Mouse (Mus musculus) embryonic facial prominence, embryonic 12.5 days (tissue): ENCODE results near the gene Herc1. TPM values are rescaled to one million over a fixed set of nuclear protein-coding genes. Genes with fewer than 3 reads are reported as not detected.
A peak's percentile ranks its signal among the peaks of the same experiment; 100 is the strongest.

Experiments used
- ATAC-seq: fragments of 200-750 bp; cut with Nextera tagmentation; 2 replicates; pipeline ENCODE4 v1.8.0; 2017; ENCODE audit not compliant: insufficient number of reproducible peaks, insufficient read depth, low FRiP score, low TSS enrichment
- H3K27ac ChIP-seq: fragments of 300-500 bp; sonication (generic); 2 replicates; pipeline ENCODE4 v1.5.1; 2016; ENCODE audit warnings: mild to moderate bottlenecking
- H3K27me3 ChIP-seq: fragments of 300-500 bp; sonication (generic); 2 replicates; pipeline ENCODE4 v1.6.1; 2016; ENCODE audit warnings: mild to moderate bottlenecking, moderate library complexity
- H3K36me3 ChIP-seq: fragments of 300-500 bp; sonication (generic); 2 replicates; pipeline ENCODE4 v1.6.1; 2016; ENCODE audit warnings: mild to moderate bottlenecking
- H3K4me1 ChIP-seq: fragments of 300-500 bp; sonication (generic); 2 replicates; pipeline ENCODE4 v1.6.1; 2016
- H3K4me2 ChIP-seq: fragments of 300-500 bp; sonication (generic); replicated peaks from 2 replicates; pipeline ENCODE4 v1.6.1; 2016; ENCODE audit warnings: mild to moderate bottlenecking, moderate library complexity
- H3K4me3 ChIP-seq: fragments of 300-500 bp; sonication (generic); 2 replicates; pipeline ENCODE4 v1.5.1; 2016; ENCODE audit warnings: mild to moderate bottlenecking
- H3K9ac ChIP-seq: fragments of 300-500 bp; sonication (generic); 2 replicates; pipeline ENCODE4 v1.6.1; 2016; ENCODE audit warnings: mild to moderate bottlenecking, moderate library complexity
- H3K9me3 ChIP-seq: fragments of 300-500 bp; sonication (generic); 2 replicates; pipeline ENCODE4 v1.6.1; 2016; ENCODE audit warnings: mild to moderate bottlenecking, moderate library complexity
- WGBS: fragments of 180-500 bp; shearing (Covaris S2); methylation state at CpG from one replicate; pipeline ENCODE4 v1.1.7; 2016; 5-methylcytosine and 5-hydroxymethylcytosine counted together
- polyA plus RNA-seq: library from polyadenylated mRNA; unstranded; fragments of >200 nt; fragmentation: Nextera tagmentation; extraction: Ambion mirVana; gene quantifications from 2 replicates; pipeline ENCODE4 v1.2.1, GENCODE M21; 2016

Herc1 gene
- polyA plus RNA-seq, 1 experiment from 2014 or later = 28.9 TPM

DNA sequence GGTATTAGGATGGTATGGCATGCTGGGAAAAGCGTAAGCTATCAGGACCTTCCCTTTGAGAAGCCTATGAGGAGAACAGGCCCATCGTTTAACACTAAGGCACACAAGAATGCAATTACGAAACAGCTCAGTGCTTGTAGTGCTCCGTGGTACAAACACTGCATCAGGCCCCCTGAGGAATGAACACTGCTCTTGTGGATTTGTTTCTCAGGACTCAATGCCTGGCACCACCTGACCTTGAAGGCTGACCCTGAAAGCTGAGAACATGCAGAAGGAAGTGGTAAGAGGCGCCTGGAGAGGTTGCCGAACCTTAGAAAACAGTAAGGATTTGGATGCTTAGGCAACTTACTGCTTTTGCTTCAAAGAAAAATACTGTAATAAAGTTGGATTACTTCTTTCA, 20.8 kb upstream of the Herc1 start:
- no peaks in the 10 kb centered on the region for H3K27me3 ChIP-seq
- H3K4me3 ChIP-seq = no peak overlapping the region
- H3K4me2 ChIP-seq = no peak overlapping the region
- 17% methylated on average over 6 of the region's 6 CpGs for WGBS
- peaks cover 6% of the 10 kb centered on the region; the same call in 1 of the 2 replicates for H3K4me1 ChIP-seq
- H3K9ac ChIP-seq = no peak overlapping the region
- no peak overlapping the region for H3K27ac ChIP-seq
- ATAC-seq = no peak
- no peaks in the 10 kb centered on the region for H3K36me3 ChIP-seq
- no peaks in the 10 kb centered on the region for H3K9me3 ChIP-seq

DNA sequence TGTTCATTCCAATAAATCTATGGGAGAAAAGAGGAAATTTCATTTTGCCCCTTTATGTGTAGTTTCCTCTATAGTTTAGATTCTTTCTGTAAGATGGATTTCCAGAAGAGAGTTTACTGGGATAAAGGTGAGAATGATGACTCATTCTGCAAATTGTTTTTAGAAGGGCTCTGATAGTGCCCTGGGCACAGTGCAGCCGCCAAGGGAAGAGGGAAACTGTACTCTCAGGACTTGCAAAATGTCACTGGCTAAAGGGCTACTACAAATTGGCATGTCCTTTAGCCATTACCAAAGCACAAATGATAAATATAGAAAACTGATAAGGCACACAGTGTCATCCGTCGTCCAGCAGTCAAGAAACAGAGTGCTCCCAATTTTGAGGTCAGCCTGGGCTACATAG, 19.8 kb upstream of the Herc1 start:
- no peak overlapping the region for H3K27ac ChIP-seq
- H3K4me1 ChIP-seq = peaks cover 6% of the 10 kb centered on the region; the same call in 1 of the 2 replicates
- no peak overlapping the region for H3K4me2 ChIP-seq
- no peaks in the 10 kb centered on the region for H3K36me3 ChIP-seq
- WGBS = 75% methylated on average over 3 of the region's 3 CpGs
- no peak overlapping the region for H3K4me3 ChIP-seq
- no peaks in the 10 kb centered on the region for H3K27me3 ChIP-seq
- H3K9ac ChIP-seq = no peak overlapping the region
- no peaks in the 10 kb centered on the region for H3K9me3 ChIP-seq
- ATAC-seq = no peak

DNA sequence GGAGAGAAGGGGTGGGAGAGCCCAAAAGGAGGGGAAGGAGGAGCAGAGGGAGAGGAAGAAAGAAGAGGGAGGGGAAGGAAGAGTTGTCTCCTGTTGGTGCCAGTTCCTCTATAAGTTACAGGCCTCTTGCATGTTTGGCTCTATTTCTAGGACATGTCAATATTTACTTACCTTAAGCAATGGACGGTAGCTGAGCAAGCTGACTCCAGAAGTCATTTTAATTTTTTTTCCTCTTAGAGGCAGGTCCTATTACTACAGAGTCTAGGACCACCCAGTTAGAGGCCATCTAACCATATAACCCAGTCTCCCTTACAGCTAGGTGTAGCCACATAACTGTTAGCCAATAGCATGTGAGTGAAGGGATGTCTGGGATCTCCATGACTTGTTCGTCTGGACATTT, 18.7 kb upstream of the Herc1 start:
- ATAC-seq = no peak
- peaks cover 6% of the 10 kb centered on the region; the same call in 1 of the 2 replicates for H3K4me1 ChIP-seq
- no peak overlapping the region for H3K9ac ChIP-seq
- H3K27me3 ChIP-seq = no peaks in the 10 kb centered on the region
- H3K4me2 ChIP-seq = no peak overlapping the region
- no peak overlapping the region for H3K4me3 ChIP-seq
- no peak overlapping the region for H3K27ac ChIP-seq
- 82% methylated on average over 2 of the region's 2 CpGs for WGBS
- H3K9me3 ChIP-seq = no peaks in the 10 kb centered on the region
- no peaks in the 10 kb centered on the region for H3K36me3 ChIP-seq

DNA sequence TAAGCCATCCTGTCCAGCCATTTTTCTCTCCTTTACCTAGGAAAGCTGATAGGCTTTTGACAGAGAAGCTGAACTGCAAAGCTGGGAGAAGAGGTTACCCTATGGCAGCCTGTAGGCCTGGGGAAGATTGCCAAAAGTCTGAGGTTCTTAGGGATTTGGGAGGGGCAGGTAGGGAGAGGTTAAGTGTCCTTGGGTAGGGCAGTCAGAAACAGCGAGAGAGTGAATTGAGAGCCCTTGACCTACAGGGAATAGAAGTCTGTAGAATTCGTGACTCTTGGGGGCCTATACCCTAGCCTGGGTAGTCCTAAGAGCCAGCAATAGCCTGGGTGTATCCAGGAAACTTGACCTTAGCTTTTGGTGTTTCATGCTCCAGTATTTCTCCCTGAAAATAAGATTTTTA, 17.9 kb upstream of the Herc1 start:
- no peaks in the 10 kb centered on the region for H3K9me3 ChIP-seq
- no peak overlapping the region for H3K9ac ChIP-seq
- H3K4me1 ChIP-seq = peaks cover 6% of the 10 kb centered on the region; the same call in 1 of the 2 replicates
- no peak overlapping the region for H3K27ac ChIP-seq
- no peak overlapping the region for H3K4me2 ChIP-seq
- no peaks in the 10 kb centered on the region for H3K36me3 ChIP-seq
- H3K27me3 ChIP-seq = no peaks in the 10 kb centered on the region
- no peak for ATAC-seq
- 77% methylated on average over 2 of the region's 2 CpGs for WGBS
- H3K4me3 ChIP-seq = no peak overlapping the region

DNA sequence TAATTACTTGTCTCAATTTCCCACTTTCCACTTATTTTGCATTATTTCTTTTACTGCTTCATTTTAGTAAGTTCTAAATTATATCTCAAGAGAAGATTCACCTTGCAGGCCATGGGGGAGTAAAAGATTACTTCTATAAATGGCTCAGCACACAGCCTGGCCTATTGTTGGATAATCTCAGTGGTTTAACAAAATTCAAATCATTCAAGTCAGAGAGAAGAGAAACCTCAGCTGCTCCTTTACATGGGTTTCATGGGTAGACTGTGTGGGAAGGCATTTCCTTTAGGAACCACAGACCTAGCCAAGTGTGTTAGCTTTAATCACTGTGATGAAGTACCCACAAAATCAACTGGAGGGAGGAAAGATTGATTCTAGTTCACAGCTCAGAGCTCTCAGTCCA, 13.0 kb upstream of the Herc1 start:
- Histone ChIP-seq H3K27ac (no peak overlapping the region), H3K4me3 (no peak overlapping the region), H3K9ac (no peak overlapping the region), H3K4me1 (no peaks in the 10 kb centered on the region), H3K27me3 (no peaks in the 10 kb centered on the region), H3K36me3 (no peaks in the 10 kb centered on the region), H3K9me3 (no peaks in the 10 kb centered on the region), H3K4me2 (no peak overlapping the region)
- ATAC-seq = no peak

DNA sequence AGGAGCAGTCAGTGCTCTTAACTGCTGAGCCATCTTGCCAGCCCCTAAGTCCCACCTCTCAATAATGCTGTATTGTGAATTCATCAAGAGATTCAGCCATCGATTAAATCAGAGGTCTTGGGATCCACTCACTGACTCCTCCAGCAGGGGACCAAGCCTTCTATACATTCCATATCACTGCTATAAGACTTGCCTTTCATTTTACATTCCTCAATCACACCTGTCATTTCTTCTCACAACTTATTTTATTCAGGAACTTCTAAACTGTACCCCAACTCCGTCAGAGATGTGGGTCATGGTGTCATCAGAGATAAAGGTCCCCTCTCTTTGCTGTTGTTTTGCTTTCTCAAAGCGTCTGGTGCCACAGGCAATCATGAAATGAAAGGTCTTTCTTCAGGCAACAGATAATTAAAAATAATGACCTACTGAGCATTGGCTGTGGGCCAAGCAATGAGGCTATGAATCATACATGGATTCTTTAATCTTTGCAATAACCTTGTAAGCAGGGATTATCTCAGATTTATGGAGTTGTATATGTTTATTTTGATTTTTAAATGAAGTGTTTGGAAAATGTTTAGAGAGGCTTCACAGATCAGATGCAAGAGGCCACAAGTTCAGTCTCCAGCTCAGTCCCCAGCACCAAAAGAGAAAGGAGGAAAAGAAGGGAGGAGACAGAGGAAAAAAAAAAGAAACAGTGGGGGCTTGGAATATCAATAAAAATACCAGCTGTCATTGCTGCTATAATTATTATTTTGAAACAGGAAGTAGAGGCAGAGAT, 12.1 kb upstream of the Herc1 start:
- Histone ChIP-seq H3K36me3 (no peaks in the 10 kb centered on the region), H3K9ac (no peak overlapping the region), H3K4me1 (no peaks in the 10 kb centered on the region), H3K4me3 (no peak overlapping the region), H3K9me3 (no peaks in the 10 kb centered on the region), H3K27ac (no peak overlapping the region), H3K4me2 (no peak overlapping the region), H3K27me3 (no peaks in the 10 kb centered on the region)
- 57% methylated on average over 3 of the region's 3 CpGs for WGBS
- ATAC-seq = no peak

- no peak for ATAC-seq
- Histone ChIP-seq H3K4me3 (no peak overlapping the region), H3K27me3 (no peaks in the 10 kb centered on the region), H3K9me3 (no peaks in the 10 kb centered on the region), H3K36me3 (no peaks in the 10 kb centered on the region), H3K27ac (no peak overlapping the region), H3K4me2 (no peak overlapping the region), H3K9ac (no peak overlapping the region), H3K4me1 (no peaks in the 10 kb centered on the region)
- WGBS = 45% methylated on average over 1 of the region's 1 CpGs
Measured at GRCm38 (mm10) chr9:66339714-66340113, 10.5 kb upstream of the Herc1 start.

DNA sequence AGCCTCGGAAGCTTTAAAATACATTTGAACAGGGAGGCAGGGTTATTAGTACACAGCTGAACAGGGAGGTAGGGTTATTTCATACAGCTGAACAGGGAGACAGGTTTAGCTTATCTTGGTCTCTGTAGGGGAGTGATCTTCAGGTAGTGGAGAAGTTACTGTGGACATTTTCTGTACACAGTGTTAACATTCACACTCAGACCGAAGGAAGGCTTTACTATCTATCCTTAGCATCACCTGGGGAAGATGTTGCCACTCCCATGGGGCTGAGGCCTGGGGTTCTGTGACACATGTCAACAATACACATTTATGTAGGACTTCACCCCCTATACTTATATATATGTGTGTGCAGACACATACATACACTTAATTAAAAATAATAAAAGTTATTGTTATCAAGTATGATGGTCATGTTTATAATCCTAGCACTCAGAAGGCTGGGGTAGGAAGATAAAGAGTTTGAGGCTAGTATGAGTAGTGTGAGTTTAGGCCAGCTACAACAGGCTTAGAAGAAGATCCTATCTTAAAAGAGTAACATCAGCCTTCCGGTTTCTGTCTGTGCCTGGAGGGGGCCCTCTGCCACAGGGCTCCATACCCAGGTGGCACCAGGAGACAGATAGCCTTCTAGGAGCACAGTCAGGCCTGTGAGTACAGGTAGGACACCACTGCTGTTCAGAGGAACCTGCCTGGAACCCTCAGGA, 9.7 kb upstream of the Herc1 start:
- Histone ChIP-seq H3K4me3 (no peak overlapping the region), H3K9me3 (no peaks in the 10 kb centered on the region)
- WGBS = 75% methylated on average over 3 of the region's 3 CpGs

GRCm38 (mm10) chr9:66347405-66348035, 2.7 kb upstream of the Herc1 start:
- ATAC-seq = no peak
- H3K4me2 ChIP-seq = no peak overlapping the region
- no peak overlapping the region for H3K9ac ChIP-seq
- H3K36me3 ChIP-seq = no peaks in the 10 kb centered on the region
- H3K27ac ChIP-seq = no peak overlapping the region
- no peaks in the 10 kb centered on the region for H3K9me3 ChIP-seq
- H3K27me3 ChIP-seq = no peaks in the 10 kb centered on the region
- 85% methylated on average over 7 of the region's 7 CpGs for WGBS
- H3K4me1 ChIP-seq = peaks cover 3% of the 10 kb centered on the region; the same call in 1 of the 2 replicates
- no peak overlapping the region for H3K4me3 ChIP-seq

More for the DNA sequence above, 9.7 kb upstream of the Herc1 start:
- no peak for ATAC-seq
- no peak overlapping the region for H3K4me2 ChIP-seq
- no peak overlapping the region for H3K9ac ChIP-seq
- no peaks in the 10 kb centered on the region for H3K4me1 ChIP-seq
- no peak overlapping the region for H3K27ac ChIP-seq
- H3K27me3 ChIP-seq = no peaks in the 10 kb centered on the region
- H3K36me3 ChIP-seq = no peaks in the 10 kb centered on the region

DNA sequence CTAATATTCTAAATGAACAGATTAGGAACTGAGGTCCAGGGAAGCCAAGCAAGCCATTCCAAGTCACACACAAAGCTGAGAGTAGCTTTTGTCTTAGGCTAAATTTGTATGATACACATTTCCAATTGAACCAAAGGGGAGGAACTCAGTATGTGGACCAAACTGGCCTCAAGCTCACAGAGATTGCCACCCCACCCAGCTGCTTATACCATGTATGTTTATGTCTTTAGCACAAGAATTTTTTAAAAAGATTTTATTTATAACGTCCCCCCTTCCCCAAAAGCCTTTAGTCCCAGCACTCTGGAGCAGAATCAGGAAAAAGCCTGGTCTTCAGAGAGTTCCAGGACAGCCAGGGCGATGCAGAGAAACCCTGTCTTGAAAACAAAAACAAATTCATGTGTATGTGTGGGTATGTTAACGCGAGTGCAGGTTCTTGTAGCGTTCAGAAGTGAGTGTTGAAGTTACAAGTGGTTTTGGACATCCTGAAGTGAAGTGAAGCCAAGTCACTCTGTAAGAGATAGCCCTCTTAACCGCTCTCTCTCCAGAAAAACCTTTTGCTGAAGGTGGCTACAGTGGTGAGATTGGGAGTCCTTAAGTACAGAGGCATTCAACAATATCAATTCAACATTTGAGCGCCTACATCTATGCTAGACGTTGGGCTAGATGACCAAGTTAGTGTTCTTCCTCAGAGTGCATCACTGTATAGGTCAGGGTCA, 948 bp upstream of the Herc1 start:
- no peaks in the 10 kb centered on the region for H3K27me3 ChIP-seq
- peak overlapping the region; percentile 78 for H3K4me2 ChIP-seq
- no peaks in the 10 kb centered on the region for H3K9me3 ChIP-seq
- 42% methylated on average over 8 of the region's 8 CpGs for WGBS
- no peaks in the 10 kb centered on the region for H3K36me3 ChIP-seq
- peaks cover 3% of the 10 kb centered on the region; the same call in 1 of the 2 replicates for H3K4me1 ChIP-seq
- H3K27ac ChIP-seq = peak overlapping the region; percentile 93; the same call in 1 of the 2 replicates
- H3K9ac ChIP-seq = peak overlapping the region; percentile 89
- peak overlapping the region; percentile 98 for H3K4me3 ChIP-seq
- ATAC-seq = no peak

DNA sequence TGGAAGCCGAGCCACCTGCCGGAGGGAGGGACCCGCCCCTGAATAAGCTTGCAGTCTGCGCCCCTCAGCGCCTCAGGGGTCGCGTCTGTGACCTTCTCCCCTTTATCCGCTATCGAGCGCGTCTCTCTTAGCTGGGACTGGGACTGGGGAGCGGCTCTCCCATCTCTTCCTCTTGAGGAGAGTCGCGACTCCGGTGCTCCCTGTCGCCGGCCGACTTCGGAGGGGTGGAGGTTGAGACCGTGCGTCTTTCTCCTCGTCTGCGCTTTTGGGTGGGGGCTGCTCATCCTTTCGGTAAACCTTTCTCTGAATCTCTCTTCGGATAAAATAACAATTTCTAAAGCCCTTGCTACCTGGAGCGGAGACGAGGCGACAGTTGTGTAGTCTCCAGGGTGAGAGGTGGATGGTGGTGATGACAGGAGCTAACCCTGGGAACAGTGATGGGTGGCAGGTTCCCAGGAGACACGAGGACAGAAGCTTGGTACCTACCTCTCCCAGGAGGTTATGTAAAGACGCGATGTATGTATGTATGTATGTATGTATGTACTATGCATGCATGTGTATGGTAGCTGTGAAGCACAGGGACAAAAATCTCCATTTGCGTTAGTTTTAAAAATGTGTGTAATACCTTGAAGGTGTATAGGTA, 659 bp downstream of the Herc1 start:
- H3K9ac ChIP-seq = peak overlapping the region; percentile 89
- WGBS = 2% methylated on average over 32 of the region's 32 CpGs

More for the DNA sequence above, 659 bp downstream of the Herc1 start:
- Histone ChIP-seq H3K27me3 (no peaks in the 10 kb centered on the region), H3K36me3 (no peaks in the 10 kb centered on the region), H3K27ac (peak overlapping the region; percentile 93), H3K9me3 (no peaks in the 10 kb centered on the region), H3K4me2 (peak overlapping the region; percentile 78), H3K4me3 (peak overlapping the region; percentile 98), H3K4me1 (peaks cover 3% of the 10 kb centered on the region; the same call in 1 of the 2 replicates)
- peak; percentile 30; the same call in 1 of the 2 replicates for ATAC-seq
